Mouse (Mus musculus) brain, embryonic 14.5 days (tissue): ENCODE measurements around the gene Med13l.

Experiments
- CTCF ChIP-seq: fragments of 200-500 bp; IDR thresholded peaks from 2 replicates; pipeline ENCODE4 v1.5.1; 2012; ENCODE audit warnings: inconsistent platforms, mild to moderate bottlenecking, moderate library complexity, borderline replicate concordance; ENCODE audit not compliant: insufficient read depth, insufficient read length; ENCODE audit errors: extremely low read depth
- POLR2A ChIP-seq: fragments of 200-500 bp; IDR thresholded peaks from 2 replicates; pipeline ENCODE4 v1.6.1; 2012; ENCODE audit warnings: mild to moderate bottlenecking, inconsistent platforms, borderline replicate concordance; ENCODE audit not compliant: poor library complexity, insufficient read depth, insufficient read length, severe bottlenecking; ENCODE audit errors: extremely low read depth

GRCm38 (mm10) chr5:118595901-118596300 lies 35.4 kb downstream of the Med13l start:
- no peak for TF ChIP-seq CTCF
- no peak for TF ChIP-seq POLR2A
